Mouse (Mus musculus) skeletal muscle tissue, adult 2 months (tissue): ENCODE results near the gene Hist1h1a.
"Not testable (repeated sequence)": the region's sequence is repeated elsewhere in the genome, so short reads cannot be mapped to it uniquely, and the experiment has no call there.

Source experiments
- DNase-seq: peaks from one replicate; pipeline ENCODE4 v3.0.0-alpha.2; 2012; ENCODE audit warnings: low read depth, low spot score

The Hist1h1a gene

DNA sequence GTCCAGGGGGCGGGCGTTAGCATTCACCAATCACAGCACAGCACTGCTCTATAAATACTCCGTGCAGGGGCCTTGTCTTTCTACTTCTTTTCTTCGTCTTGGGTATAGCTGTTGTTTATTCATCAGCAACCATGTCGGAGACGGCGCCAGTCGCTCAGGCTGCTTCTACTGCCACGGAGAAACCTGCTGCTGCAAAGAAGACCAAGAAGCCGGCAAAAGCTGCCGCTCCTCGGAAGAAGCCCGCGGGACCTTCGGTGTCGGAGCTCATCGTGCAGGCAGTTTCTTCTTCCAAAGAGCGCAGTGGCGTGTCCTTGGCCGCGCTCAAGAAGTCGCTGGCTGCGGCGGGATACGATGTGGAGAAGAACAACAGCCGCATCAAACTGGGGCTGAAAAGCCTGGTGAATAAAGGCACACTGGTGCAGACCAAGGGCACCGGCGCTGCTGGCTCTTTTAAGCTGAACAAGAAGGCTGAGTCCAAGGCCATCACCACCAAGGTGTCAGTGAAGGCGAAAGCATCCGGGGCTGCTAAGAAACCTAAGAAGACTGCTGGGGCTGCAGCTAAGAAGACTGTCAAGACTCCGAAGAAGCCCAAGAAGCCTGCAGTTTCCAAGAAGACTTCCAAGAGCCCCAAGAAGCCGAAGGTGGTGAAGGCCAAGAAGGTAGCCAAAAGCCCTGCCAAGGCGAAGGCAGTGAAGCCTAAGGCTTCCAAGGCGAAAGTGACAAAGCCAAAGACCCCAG is at the start of gene Hist1h1a:
TSS of gene Hist1h1a (plus strand) at position 81 of the 738 bp plus-strand sequence.
- DNase-seq: peak; percentile 87

DNA sequence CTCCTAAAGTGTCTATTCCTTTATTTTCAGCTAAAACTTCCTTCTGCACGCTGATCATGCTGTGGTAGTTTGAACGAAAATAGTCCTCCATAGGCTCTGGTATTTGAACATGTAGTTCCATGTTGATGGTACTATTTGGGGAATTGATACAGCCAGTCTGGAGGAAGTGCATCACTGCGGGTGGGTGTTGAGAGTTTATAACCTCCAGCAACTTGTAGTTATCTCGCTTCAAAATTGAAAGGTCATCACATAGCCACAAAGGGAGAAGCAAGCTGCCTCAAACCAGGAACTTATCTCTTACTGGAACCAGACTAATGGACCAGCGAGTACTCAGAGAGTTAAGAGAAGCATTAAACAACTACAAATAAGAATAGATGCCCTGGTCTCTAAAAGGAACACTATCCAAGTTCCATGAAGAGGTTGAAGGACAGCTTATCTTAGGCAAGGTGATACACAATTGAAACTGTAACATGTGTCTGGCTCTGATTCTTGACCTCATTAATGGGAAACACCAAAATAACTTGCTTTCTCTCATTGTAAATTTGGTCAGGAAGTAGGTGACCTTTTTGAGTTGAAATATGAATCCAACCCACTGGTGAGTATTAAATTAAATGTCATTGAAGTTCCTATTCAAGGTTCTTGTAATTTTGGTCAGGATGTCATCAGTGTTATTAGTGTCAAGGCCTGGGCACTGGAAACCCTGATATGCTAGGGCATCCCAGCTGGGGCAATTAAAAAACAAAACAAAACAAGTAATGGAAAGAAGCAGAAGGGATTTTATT is 47.0 kb upstream of the Hist1h1a start:
- DNase-seq: no peak

DNA sequence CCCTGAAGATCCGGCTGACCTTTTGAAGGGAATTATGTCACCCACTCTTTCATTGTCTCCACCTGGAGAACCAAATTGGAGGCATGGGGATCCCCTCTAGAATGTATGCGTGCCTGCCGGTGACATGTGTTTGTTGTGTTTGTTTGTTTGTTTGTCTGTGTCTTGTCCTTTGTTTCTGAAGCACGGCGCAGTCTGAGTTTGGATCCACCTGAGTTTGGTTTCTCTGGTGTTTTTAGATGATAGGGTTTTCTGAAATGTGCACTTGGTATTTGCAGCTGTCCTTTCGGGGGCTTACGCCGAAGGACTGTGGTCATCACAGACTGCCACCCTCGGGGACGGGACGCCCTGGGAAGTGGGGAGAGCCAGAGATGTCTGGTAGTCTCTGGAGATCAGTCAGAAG is 46.3 kb upstream of the Hist1h1a start:
- no peak for DNase-seq

DNA sequence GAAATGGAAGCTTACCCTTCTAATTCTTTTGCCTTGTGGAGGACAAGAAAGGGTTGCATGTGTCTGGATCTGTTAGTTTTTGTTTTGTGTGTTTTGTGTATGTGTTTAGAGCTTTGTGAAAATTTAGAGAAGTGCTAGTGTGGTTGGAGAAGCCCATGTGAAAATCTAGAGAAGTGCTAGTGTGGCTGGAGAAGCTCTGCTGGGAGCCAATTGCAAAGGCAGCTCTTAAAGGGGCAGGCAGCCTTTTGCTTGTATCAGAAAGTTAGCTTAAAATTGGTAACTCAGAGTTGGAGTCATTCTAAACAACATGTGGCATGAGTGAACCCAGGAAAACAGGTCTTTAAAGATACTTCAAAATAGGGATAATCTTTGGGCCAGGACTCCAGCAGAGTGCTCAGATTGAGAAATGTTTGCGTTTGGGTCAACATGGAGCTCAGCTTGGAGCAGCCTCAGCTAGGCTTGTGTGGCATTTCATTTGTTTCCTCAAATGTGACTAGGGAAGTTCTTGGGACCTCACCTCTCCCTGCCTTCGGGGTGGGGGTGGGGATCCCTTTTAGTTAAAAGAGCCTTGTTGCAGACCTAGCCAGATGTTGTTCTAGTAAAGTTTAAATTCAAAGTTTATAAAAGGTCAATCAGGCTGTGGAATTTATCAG is 45.7 kb upstream of the Hist1h1a start:
- not testable (repeated sequence) for DNase-seq

DNA sequence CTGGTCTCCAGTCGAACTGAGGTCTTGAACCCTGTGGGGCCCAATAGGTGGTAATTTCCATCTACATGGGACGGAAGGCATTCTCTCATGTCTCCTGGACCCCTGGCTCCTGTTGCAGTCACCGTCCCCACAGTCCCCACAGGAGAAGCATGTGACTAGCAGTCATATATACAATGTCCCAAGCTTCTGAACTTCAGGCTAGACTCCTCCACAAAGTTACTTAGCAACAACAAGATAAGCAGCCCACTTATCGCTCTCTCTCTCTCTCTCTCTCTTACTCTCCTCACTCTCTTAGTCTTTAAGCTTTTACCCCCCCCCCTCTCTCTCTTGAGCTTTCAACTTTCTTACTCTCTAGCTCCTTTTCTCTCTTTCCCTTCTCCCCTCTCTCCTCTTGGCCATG is 39.2 kb upstream of the Hist1h1a start:
- no peak for DNase-seq

DNA sequence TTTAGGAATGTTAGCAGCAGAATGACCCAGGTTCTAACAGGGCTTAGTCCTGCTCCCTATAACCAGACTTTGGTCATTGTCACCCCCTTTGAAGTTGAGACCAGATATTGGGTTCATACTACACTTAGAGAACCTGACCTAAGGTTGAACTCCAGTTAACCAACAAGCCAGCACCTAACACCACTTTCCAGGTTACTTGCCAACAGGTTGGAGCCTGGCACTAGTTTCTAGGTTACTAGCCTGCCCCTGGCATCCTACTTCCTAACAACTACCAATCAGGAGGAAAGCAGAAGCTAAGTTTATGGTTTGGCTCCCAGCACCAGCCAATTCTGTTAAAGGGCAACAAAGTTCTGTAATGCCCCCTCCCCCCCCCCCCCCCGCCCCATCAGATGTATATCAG is 38.3 kb upstream of the Hist1h1a start:
- no peak for DNase-seq

DNA sequence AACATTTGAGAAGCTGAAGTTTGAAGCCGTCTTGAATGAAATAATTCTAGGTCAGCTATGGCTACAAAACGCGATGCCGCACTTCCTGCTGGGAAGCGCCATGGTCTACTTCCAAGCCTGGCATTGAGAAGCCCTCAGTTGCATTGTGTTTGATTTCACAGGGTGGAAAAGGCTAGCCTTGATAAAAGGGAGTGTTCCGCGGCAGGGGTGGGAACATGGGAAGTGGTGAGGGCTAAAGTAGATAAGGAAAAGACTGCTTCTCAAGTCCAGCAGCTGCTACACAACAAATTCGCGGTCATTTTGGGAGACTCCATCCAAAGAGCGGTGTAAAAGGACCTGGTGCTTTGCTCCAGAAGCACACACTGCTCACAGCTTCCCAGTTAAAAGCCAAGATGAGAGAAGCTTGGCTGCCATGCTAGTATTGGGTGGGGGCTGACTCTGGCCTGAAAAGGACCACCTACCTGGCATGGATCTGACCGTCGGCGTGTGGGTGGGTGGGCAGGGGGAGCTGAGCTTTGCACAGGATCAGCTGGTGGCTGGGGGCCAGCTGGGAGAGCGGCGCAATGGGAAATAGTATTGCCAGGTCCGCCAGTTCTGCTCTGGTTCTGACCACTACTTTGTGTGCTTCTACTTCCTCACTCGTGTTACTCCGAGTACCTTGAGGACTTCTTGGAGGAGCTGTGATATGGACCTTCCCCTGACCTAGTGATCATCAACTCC is 34.8 kb upstream of the Hist1h1a start:
- DNase-seq: no peak

DNA sequence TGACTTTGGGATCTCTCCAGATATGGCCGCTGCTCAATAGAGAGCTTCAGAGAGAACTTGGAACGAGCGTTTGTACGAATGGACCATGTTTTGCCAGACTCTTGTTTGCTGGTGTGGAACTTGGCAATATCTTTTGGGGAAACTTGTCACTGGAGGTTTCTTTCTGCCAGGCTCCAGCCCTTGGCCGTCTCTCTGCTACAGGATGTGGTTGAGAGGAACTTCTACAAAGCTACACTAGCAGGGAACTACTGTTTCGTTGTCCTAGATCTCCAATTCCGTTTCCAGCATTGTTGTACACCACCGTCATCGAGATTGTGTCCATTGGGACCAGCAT is 34.3 kb upstream of the Hist1h1a start:
- DNase-seq: peak; percentile 36

DNA sequence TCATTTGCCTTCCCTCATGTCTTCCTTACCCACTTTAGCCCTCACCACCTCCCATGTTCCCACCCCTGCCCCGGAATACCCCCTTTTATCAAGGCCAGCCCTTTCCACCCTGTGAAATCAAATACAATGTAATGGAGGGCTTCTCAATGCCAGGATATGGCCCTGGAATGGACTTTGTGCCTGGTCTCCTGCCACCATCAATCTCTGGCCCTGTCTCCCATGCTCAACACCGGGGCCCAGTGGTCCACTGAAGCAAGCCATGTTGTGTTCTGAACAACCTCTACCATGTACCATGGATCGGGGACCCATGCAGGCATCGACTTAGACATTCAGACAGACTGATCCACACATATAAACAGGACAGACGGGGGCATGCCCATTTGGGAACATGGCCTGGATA is 33.8 kb upstream of the Hist1h1a start:
- no peak for DNase-seq

DNA sequence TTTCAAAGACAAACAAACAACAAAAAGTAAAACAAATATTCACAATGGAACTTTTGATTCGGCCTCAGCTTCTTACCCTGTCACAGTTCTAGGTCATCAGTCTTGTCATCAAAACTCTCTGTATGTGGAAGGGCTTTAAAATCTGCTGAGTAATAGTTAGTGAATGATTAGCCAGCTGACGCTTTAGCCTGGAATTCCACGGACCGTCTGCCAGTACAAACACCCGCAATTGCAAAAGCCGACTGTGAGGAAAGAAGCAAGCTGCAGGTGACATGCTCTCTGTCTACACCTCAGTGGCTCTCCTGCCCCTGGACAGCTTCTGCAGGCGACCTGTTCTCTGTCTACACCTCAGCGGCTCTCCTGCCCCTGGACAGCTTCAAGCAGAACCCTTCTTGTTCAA is 33.0 kb upstream of the Hist1h1a start:
- DNase-seq: peak; percentile 27

DNA sequence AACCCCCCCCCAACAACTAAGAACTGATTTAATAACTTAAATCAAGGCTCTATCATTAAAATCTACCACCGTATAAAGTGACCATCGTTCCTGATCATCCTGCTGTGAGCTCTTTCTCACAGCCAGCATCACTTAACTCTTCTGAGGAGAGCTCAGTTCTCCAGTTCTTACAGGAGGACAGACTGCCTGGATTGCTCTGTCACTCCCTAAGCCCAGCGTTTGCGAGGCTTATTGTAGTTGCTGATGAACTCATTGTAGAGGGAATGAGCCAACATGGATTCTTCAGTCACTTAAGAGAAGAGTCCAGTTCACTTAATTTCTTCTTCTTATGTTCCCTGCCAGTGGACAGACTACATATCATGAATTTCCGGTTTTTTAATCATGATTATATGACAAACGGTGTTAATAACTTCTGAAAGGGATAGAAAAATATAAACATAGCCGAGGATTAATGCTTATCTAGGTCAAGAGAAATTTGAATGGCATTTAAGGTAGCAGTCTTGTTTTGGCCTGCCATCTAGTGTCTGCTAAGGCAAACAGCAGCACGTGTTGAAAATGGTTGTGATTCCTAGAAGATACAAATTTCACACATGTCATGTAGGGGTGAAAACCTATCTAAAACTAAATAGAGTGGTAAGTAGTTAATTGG is 31.2 kb upstream of the Hist1h1a start:
- peak; percentile 28 for DNase-seq

DNA sequence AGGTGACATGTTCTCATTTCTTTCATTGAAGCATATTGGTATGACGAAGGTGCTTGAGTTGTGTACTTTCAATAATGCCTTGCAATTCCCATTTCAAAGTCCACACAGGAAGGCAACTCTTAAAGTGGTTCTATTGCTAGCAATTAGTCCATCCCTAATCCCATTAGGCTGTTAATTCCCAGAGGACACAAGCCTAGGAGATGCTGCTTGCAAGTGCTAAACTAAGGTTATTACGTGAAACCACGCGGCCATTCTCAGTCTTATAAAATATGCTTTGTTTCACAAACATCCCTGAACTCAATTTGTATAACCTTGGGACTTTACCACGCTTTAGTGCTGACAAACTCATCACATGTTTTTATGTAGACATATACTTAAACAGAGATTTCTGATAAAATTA is 26.4 kb upstream of the Hist1h1a start:
- DNase-seq: no peak

DNA sequence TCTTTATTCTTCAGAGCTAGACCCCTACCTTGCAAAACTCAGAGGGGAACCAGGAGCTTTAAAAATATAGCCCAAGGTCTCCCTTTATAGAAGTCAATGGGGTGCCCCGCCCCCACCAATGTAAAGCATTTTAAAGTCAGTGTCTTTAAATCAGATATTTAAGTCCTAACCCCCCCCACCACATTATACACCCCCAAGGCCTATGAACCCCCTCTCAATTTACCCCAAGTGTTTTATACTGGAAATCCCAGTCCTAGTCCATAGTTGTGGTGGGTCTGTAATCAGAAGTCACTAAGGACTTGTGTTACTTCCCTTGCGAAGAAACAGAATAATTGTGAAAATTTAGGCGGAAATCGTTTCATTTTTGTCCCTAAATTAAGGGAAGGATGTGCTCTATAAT is 25.4 kb upstream of the Hist1h1a start:
- no peak for DNase-seq

DNA sequence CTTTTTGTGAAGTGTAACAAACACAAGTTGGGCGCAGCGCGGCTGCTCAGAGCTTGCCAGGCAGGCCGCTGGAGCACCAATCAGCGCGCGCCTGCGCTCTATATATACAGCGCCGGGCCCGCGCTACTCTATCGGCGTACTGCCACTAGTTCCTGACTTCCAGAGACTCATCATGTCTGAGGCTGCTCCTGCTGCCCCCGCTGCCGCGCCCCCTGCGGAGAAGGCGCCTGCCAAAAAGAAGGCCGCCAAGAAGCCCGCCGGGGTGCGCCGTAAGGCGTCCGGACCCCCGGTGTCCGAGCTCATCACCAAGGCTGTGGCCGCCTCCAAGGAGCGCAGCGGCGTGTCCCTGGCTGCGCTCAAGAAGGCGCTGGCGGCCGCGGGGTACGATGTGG is 24.8 kb upstream of the Hist1h1a start, which contains the start of gene Hist1h1c:
TSS of gene Hist1h1c (plus strand) at position 132 of the 392 bp plus-strand sequence.
- DNase-seq: peak; percentile 93

DNA sequence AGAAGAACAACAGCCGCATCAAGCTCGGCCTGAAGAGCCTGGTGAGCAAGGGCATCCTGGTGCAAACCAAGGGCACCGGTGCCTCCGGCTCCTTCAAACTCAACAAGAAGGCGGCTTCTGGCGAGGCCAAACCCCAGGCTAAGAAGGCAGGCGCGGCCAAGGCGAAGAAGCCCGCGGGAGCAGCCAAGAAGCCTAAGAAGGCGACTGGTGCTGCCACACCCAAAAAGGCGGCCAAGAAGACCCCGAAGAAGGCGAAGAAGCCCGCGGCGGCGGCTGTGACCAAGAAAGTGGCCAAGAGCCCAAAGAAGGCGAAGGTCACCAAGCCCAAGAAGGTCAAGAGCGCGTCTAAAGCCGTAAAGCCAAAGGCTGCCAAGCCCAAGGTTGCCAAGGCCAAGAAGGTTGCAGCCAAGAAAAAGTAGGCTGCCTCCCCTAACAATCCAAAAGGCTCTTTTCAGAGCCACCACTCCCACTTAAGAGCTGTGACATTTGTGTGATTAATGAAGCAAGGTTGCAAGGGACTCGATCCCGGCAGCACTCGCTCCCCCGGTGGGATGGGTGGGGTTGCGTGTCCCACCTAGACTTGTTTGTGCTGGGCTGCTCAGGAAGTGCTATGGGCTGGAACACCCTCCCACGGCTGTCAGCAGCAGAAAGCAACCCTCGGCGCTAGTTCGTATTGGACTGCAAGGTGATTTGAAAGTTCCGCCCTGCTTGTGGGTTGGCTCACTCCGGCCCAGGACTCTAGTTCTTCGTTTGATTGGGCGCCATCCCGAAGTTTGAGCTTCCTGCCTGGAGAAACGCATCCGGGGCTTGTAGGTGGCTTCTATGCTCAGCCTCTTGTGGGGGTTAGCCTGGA is 24.2 kb upstream of the Hist1h1a start:
- peak; percentile 97 for DNase-seq

DNA sequence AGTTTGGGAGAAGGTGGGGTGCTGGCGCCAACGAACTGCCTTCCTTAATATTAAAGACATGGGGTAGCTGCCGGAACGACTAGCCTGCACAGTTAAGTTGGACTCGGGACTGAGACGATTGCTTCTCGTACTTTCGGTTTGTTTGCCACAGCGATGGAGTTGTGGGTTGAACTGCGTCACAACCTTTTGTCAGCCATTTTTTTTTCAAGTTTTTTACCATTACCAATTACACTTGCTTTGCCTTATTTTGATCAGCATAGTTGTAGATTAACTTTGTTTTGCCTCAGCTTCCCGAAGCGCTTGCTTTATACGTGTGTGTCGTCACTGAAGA is 23.6 kb upstream of the Hist1h1a start:
- DNase-seq: no peak

DNA sequence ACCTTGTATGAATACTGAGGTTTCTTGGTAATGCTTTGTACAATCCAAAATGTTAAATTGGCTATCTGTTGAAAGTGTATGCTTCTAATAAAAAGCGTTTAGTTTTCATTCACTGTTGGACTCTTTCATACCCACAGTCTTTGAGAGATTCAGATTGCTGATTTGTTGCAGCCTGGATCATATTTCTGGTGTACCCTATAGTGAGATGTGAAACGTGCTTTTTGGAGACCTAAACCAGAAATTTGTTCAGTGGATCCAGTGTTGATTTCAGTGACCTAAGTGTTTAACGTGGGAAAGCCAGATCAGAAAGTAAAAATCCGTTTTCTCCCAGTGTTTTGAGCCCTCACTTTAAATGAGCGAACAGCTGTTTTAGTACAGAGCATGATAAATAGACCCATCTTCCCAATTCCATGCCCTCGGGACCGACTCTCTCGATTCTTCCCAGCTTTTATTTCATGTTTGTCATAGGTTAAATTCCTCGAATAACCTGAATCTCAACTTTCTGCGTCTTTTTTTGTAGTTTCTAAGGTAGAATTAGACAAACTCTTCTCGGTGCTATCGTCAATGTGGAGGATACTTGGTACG is 23.1 kb upstream of the Hist1h1a start:
- no peak for DNase-seq

DNA sequence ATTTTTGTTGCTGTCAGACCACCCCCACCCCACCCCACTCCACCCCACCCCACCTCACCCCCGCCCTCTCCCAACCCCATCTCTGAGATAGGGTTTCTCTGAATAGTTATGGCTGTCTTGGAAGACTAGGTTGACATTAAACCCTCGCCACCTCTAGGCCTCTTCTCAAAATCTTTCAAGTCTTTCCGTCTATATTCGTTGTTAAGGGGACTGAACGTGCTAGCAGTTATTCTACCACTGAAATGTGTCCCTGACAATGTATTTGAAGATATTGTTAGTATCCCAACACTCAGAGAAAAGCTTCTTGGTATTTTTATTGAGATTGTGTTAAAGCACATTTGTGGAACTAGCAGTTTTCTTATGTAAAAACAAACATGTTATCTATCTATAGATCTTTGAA is 22.6 kb upstream of the Hist1h1a start:
- DNase-seq: no peak

DNA sequence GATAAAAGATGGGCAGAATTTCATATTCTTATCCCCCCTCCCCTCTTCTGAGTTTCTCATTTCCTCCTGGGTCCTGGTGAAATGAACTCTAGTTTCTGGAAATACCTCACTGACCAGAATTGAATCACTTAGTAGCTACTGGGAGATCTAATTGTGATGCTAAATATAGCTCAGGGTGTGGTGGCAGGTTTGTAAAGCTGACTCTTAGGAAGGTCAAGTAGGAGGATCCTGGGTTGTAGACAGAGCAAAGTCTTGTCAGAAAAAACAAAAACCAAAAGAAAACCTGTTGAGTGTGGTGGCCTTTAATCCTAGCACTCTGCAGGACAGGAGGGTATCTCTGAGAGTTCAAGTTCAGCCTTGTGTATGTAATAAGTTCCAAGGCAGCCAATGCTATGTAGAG is 21.5 kb upstream of the Hist1h1a start:
- no peak for DNase-seq

DNA sequence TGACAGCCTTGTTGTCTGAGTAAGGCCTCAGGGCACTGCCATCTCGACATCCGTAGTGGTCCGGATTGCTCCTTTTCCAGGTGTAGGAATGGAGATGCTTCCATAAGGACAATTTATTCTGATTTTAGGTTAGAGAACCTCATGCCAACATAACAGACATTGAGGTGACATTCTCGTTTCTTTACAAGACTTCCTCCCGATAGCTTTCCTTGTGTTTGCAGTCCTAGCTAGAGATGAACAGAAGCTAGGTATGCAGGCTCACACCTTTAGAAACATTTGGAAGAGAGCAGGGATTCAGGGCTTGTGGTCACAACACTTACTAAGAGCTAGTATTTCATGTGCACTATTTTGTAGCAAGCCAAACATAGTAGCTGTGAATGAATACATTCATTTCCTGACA is 20.3 kb upstream of the Hist1h1a start:
- DNase-seq: no peak
